9 mouse cellular contexts compared by ENCODE assay signal in the genomic region with DNA sequence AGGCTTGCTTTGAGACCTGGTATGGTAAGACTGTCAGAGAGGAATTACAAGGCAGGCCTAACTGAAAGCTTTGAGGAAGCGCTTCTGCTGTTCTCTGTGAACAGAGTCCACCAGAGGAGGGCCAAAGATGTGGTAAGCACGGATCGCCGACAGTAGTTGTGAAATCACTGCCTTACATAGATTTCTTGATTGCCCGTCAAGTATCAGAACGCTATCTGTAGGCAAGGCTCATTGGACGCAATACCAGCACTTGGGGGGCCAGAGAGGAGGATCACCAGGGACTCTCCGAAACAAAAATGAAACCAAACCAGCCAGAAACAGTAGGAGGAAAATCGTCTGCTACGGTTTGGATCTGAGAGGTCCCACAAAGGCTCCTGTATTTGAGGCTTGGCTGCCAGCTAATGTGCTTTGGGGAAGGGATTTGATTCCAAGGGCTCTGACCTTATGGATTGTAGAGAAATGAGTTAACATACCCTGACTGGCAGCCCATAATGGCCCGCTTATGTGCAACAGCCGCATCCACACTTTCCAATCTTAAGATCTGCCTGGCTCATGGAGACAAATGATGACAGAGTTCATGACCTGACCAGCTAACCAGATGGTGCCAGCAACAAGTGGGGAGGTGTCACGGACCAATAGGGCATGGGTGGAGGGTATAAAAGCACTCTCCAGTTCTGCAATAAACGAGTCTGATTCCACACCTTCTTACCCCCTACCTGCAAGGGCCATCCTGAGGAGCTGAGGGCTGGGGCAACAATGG. TPM values are rescaled to one million over a fixed set of nuclear protein-coding genes. Genes with fewer than 3 reads are reported as not detected.
DNase-seq lines count a peak whose midpoint lies in the region; ATAC-seq and TF ChIP-seq lines count a peak whose summit lies in the region.
"Had no signal": no experiment of that assay in that cellular context is flagged by ENCODE, and none has a peak within 500 bp of the region (broad histone marks: within the 10 kb centered on the region; RNA-seq: fewer than 3 reads in every experiment).

No protein-coding gene starts in this region.

- H3K27ac ChIP-seq in liver, embryonic 15.5 days (replicated peaks) = no peak overlapping the region
- H3K27ac ChIP-seq in spleen, adult 2 months (ENCODE audit: insufficient read depth, low read length) = peak overlapping the region; percentile 69
- H3K27ac ChIP-seq: lung, embryonic 15.5 days had no signal

- DNase-seq in liver = no peak
- peak; percentile 52 for DNase-seq in embryo, embryonic 11 days
- peak; percentile 51 to 56 for DNase-seq in lung, adult 18-20 months
- DNase-seq in spleen, adult 2 months (ENCODE audit: low read depth in 1 of 2, low spot score in 2 of 2) = peak; percentile 63 to 68
- no peak for DNase-seq in left cerebral cortex, adult 9 months (ENCODE audit: low spot score in 2 of 2)
- DNase-seq in cerebellum, postnatal 10 days = no peak

- peaks cover 28% of the 10 kb centered on the region for H3K27me3 ChIP-seq in liver, embryonic 15.5 days
- no peaks in the 10 kb centered on the region for H3K27me3 ChIP-seq in spleen, adult 2 months (ENCODE audit: control insufficient read depth, insufficient read depth, low read length)
- H3K27me3 ChIP-seq: lung, embryonic 15.5 days had no signal

- H3K4me1 ChIP-seq in liver, embryonic 15.5 days (replicated peaks) = no peaks in the 10 kb centered on the region
- peaks cover 8% of the 10 kb centered on the region; the same call in 1 of the 2 replicates for H3K4me1 ChIP-seq in spleen, adult 2 months (ENCODE audit: control insufficient read depth, insufficient read depth, insufficient read length)
- H3K4me1 ChIP-seq: lung, embryonic 15.5 days had no signal

- H3K36me3 ChIP-seq in liver, embryonic 15.5 days (replicated peaks) = no peaks in the 10 kb centered on the region
- no peaks in the 10 kb centered on the region for H3K36me3 ChIP-seq in spleen, adult 2 months (ENCODE audit: control insufficient read depth, insufficient read depth, low read length)
- H3K36me3 ChIP-seq: lung, embryonic 15.5 days had no signal

- no peak for TF ChIP-seq CTCF in spleen, adult 2 months (IDR thresholded peaks at IDR 0.05; ENCODE audit: extremely low read depth, insufficient read depth, insufficient read length, insufficient replicate concordance)

- no peak overlapping the region for H3K9ac ChIP-seq in liver, embryonic 15.5 days
- H3K9ac ChIP-seq: lung, embryonic 15.5 days had no signal

- 30% methylated on average over 14 of the region's 14 CpGs for WGBS in liver, embryonic 15.5 days (ENCODE audit: insufficient replicate concordance)
- 9% methylated on average over 14 of the region's 14 CpGs for WGBS in spleen, adult 2 months

- peak overlapping the region; percentile 20; the same call in 1 of the 2 replicates for H3K4me3 ChIP-seq in liver, embryonic 15.5 days (replicated peaks)
- peak overlapping the region; percentile 62 for H3K4me3 ChIP-seq in spleen, adult 2 months (ENCODE audit: extremely low read depth, insufficient read depth, insufficient read length)
- H3K4me3 ChIP-seq: lung, embryonic 15.5 days had no signal

- no peak; the same call in 1 of the 2 replicates for TF ChIP-seq POLR2A in spleen, adult 2 months (IDR thresholded peaks at IDR 0.05; ENCODE audit: low read depth, low read length)

- no peaks in the 10 kb centered on the region for H3K9me3 ChIP-seq in liver, embryonic 15.5 days (replicated peaks)
- H3K9me3 ChIP-seq: lung, embryonic 15.5 days had no signal

- no peak for ATAC-seq in liver, embryonic 15.5 days (ENCODE audit: insufficient read depth)
- no peak for ATAC-seq in cerebellum, adult (ENCODE audit: insufficient number of reproducible peaks, low FRiP score, low TSS enrichment)

- no peak overlapping the region for H3K4me2 ChIP-seq in liver, embryonic 15.5 days
- H3K4me2 ChIP-seq: lung, embryonic 15.5 days had no signal

RNA-seq across cellular contexts. Expression of a gene that starts 27.8 kb away (rescaled TPM):
- not detected in 2 replicates for polyA plus RNA-seq in liver, embryonic 15.5 days (2015; fragmentation: Nextera tagmentation; extraction: Ambion mirVana)
- not detected in 2 replicates for polyA plus RNA-seq in spleen, adult 2 months (2012; rRNA removed)
- polyA plus RNA-seq: lung, embryonic 15.5 days had no signal

Comparison
In these comparisons a context has a peak if more than half of its experiments do, and no peak if none do; other contexts are left out.
1. DNase-seq: peak in embryo, embryonic 11 days (single experiment), lung, adult 18-20 months (2 of 2) and spleen, adult 2 months (2 of 2); none in liver (single experiment), left cerebral cortex, adult 9 months (0 of 2) and cerebellum, postnatal 10 days (0 of 2).